Mouse (Mus musculus): ENCODE measurements around the gene Myadm. TPM values are rescaled to one million over a fixed set of nuclear protein-coding genes. Genes with fewer than 3 reads are reported as not detected.

Myadm gene
- polyA plus RNA-seq, 2 experiments = 21.5 to 23.1 TPM

DNA sequence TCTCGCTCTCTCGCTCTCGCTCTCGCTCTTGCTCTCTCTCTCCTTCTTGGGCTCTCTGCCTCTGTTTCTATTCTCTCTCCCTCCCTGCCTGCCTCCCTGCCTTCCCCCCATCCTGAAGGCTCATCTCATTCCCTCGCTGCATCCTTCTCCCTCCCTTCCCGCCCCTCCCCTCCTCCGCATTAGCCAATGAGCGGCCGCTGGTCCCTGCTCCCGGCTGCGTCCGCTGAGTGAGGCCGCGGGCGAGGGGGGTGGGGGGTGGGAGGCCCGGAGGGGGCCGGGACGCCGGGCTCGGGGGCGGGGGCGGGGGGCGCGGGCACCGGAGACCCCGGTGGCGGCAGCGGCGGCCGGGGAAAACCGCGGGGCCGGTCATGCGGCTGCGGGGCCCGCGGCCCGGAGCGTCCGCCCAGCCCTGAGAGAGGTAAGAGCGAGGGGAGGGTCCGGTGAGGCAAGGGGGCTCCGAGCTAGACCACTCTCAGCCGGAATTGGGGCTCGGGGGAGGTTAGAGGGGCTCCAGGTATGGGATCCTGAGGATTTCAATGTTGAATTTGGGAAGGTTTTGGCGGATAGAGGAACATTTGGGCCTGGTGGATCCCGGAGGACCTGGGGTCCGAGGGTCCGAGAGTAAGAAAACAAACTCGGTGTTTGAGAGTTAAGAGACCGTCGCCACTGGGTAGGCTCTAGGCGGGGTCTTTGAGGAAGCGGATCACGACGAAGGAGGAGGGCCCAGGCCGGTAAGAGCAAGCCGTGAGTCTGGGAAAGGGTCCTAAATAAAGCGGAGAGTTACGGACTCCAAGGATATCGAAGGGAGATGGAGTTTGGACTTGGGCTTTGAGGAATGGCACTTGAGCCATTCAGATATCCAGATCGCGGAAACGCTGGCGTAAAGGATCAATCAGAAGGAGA lies 44.0 kb downstream of the Myadm start, which contains the start of gene Cacng7:
Gene Cacng7, plus strand, starts transcription at position 337 of the 903 bp plus-strand sequence.
- Histone ChIP-seq H3K27me3 (ENCODE audit: control insufficient read depth, insufficient read depth, low read length) (peaks cover 35% of the 10 kb centered on the region), H3K27ac (no peak within 1 kb of the TSS), H3K9ac (replicated peaks) (no peak within 1 kb of the TSS), H3K4me2 (ENCODE audit: low read depth) (peak within 1 kb of the TSS; percentile 18; the same call in 1 of the 2 replicates), H3K4me1 (replicated peaks; ENCODE audit: control insufficient read depth in 2 of 2, insufficient read depth in 2 of 2, low read length in 1 of 2) (no peaks in the 10 kb centered on the region), H3K36me3 (replicated peaks; ENCODE audit: control insufficient read depth, insufficient read depth, low read depth) (no peaks in the 10 kb centered on the region), H3K4me3 (ENCODE audit: insufficient read depth in 1 of 2, low read depth in 2 of 2, low read length in 2 of 2) (no peak within 1 kb of the TSS; a peak in 2 of 4 replicates), H3K9me3 (ENCODE audit: control insufficient read depth, low read length) (no peaks in the 10 kb centered on the region)
- no peak for TF ChIP-seq EP300 (IDR thresholded peaks at IDR 0.05; ENCODE audit: low read depth)
- no peak for TF ChIP-seq CTCF (IDR thresholded peaks at IDR 0.05; ENCODE audit: low read depth)
- ATAC-seq (ENCODE audit: insufficient read depth) = no peak
- no peak for DNase-seq (ENCODE audit: low read depth in 3 of 3, low spot score in 3 of 3)
- 3% methylated on average over 65 of the region's 65 CpGs for WGBS (ENCODE audit: insufficient replicate concordance)

DNA sequence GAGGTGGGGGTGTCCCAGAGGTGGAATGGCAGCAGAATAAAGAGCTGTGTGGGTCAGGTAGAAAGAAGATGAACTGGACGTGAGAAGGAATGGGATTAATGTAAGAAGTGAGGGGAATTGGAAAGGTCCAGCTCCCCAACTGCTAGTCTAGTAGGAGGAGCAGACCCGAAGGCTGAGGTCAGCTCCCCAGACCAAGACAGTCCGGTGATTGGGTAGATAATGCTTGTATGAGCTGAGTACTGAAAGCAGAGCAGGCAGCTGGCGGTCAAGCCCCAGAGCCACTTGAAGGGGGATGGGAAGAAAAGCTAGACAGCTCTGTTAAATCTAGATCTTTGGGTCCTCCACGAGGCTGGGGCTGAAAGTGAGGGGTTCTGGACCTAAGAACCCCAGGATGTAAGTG lies 44.7 kb downstream of the Myadm start:
- no peak for ATAC-seq (ENCODE audit: insufficient read depth)
- no peak overlapping the region for H3K27ac ChIP-seq
- H3K4me2 ChIP-seq (ENCODE audit: low read depth) = no peak overlapping the region
- H3K36me3 ChIP-seq (replicated peaks; ENCODE audit: control insufficient read depth, insufficient read depth, low read depth) = no peaks in the 10 kb centered on the region
- 10% methylated on average over 5 of the region's 5 CpGs for whole genome bisulfite sequencing (ENCODE audit: insufficient replicate concordance)
- no peak overlapping the region for H3K4me3 ChIP-seq (ENCODE audit: insufficient read depth in 1 of 2, low read depth in 2 of 2, low read length in 2 of 2)
- TF ChIP-seq EP300 (IDR thresholded peaks at IDR 0.05; ENCODE audit: low read depth) = no peak
- H3K27me3 ChIP-seq (ENCODE audit: control insufficient read depth, insufficient read depth, low read length) = peaks cover 35% of the 10 kb centered on the region
- no peaks in the 10 kb centered on the region for H3K4me1 ChIP-seq (replicated peaks; ENCODE audit: control insufficient read depth in 2 of 2, insufficient read depth in 2 of 2, low read length in 1 of 2)
- no peaks in the 10 kb centered on the region for H3K9me3 ChIP-seq (ENCODE audit: control insufficient read depth, low read length)
- H3K9ac ChIP-seq (replicated peaks) = no peak overlapping the region
- DNase-seq (ENCODE audit: low read depth in 3 of 3, low spot score in 3 of 3) = no peak

- peaks cover 24% of the 10 kb centered on the region for H3K27me3 ChIP-seq (ENCODE audit: control insufficient read depth, insufficient read depth, low read length)
- H3K36me3 ChIP-seq (replicated peaks; ENCODE audit: control insufficient read depth, insufficient read depth, low read depth) = no peaks in the 10 kb centered on the region
- no peak overlapping the region for H3K9ac ChIP-seq (replicated peaks)
- H3K4me1 ChIP-seq (replicated peaks; ENCODE audit: control insufficient read depth in 2 of 2, insufficient read depth in 2 of 2, low read length in 1 of 2) = no peaks in the 10 kb centered on the region
- no peak for ATAC-seq (ENCODE audit: insufficient read depth)
- H3K4me3 ChIP-seq (ENCODE audit: insufficient read depth in 1 of 2, low read depth in 2 of 2, low read length in 2 of 2) = no peak overlapping the region
- H3K9me3 ChIP-seq (ENCODE audit: control insufficient read depth, low read length) = no peaks in the 10 kb centered on the region
- no peak for DNase-seq (ENCODE audit: low read depth in 3 of 3, low spot score in 3 of 3)
- no peak overlapping the region for H3K27ac ChIP-seq
- no peak for TF ChIP-seq EP300 (IDR thresholded peaks at IDR 0.05; ENCODE audit: low read depth)
- no peak for TF ChIP-seq CTCF (IDR thresholded peaks at IDR 0.05; ENCODE audit: low read depth)
- H3K4me2 ChIP-seq (ENCODE audit: low read depth) = no peak overlapping the region
- 48% methylated on average over 17 of the region's 17 CpGs for WGBS (ENCODE audit: insufficient replicate concordance)
Measured at GRCm38 (mm10) chr7:3336412-3336811, 47.5 kb downstream of the Myadm start.

DNA sequence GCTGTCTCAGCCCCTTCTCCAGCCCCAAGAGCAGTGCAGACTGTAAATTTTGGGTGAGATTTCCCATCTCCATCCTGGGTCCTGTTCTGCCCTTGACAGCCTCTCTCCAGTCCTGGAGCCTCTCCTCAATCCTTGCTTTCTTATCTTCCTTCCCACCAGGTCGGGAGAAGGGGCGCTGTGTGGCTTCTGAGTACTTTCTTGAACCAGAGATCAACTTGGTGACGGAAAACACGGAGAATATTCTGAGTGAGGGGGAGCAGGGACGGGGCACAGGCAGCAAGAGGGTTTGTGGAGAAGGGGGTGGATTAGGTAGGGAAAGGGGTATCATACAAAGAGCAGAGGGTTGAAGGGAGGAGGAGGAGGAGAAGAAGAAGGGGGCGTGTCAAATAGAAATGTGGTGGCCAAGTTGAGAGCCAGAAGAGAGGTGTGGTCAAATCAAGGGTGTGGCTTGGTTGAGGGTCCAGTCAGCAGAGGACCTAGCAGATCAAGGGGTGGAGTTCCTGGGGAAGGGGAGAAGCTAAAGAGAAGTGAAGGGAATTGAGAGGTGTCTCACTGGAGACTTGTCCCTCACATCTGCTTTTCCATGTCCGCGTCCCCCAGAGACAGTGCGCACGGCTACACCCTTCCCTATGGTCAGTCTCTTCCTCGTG lies 49.5 kb downstream of the Myadm start:
- no peak overlapping the region for H3K4me2 ChIP-seq (ENCODE audit: low read depth)
- no peaks in the 10 kb centered on the region for H3K36me3 ChIP-seq (replicated peaks; ENCODE audit: control insufficient read depth, insufficient read depth, low read depth)
- no peak for ATAC-seq (ENCODE audit: insufficient read depth)
- H3K9me3 ChIP-seq (ENCODE audit: control insufficient read depth, low read length) = no peaks in the 10 kb centered on the region
- H3K4me3 ChIP-seq (ENCODE audit: insufficient read depth in 1 of 2, low read depth in 2 of 2, low read length in 2 of 2) = no peak overlapping the region
- no peak overlapping the region for H3K27ac ChIP-seq
- no peak for TF ChIP-seq EP300 (IDR thresholded peaks at IDR 0.05; ENCODE audit: low read depth)
- TF ChIP-seq CTCF (IDR thresholded peaks at IDR 0.05; ENCODE audit: low read depth) = no peak
- no peak for DNase-seq (ENCODE audit: low read depth in 3 of 3, low spot score in 3 of 3)
- H3K4me1 ChIP-seq (replicated peaks; ENCODE audit: control insufficient read depth in 2 of 2, insufficient read depth in 2 of 2, low read length in 1 of 2) = no peaks in the 10 kb centered on the region
- H3K9ac ChIP-seq (replicated peaks) = no peak overlapping the region
- H3K27me3 ChIP-seq (ENCODE audit: control insufficient read depth, insufficient read depth, low read length) = peaks cover 4% of the 10 kb centered on the region
- WGBS (ENCODE audit: insufficient replicate concordance) = 48% methylated on average over 11 of the region's 11 CpGs

GRCm38 (mm10) chr7:3339010-3339409 lies 50.1 kb downstream of the Myadm start:
- H3K9ac ChIP-seq (replicated peaks) = no peak overlapping the region
- TF ChIP-seq CTCF (IDR thresholded peaks at IDR 0.05; ENCODE audit: low read depth) (no peak; the same call in 1 of the 2 replicates), EP300 (IDR thresholded peaks at IDR 0.05; ENCODE audit: low read depth) (no peak)
- no peak overlapping the region for H3K4me2 ChIP-seq (ENCODE audit: low read depth)
- no peak overlapping the region for H3K4me3 ChIP-seq (ENCODE audit: insufficient read depth in 1 of 2, low read depth in 2 of 2, low read length in 2 of 2)
- no peak overlapping the region for H3K27ac ChIP-seq
- 71% methylated on average over 11 of the region's 11 CpGs for WGBS (ENCODE audit: insufficient replicate concordance)
- DNase-seq (ENCODE audit: low read depth in 3 of 3, low spot score in 3 of 3) (no peak), ATAC-seq (ENCODE audit: insufficient read depth) (no peak)
- no peaks in the 10 kb centered on the region for H3K9me3 ChIP-seq (ENCODE audit: control insufficient read depth, low read length)
- H3K4me1 ChIP-seq (replicated peaks; ENCODE audit: control insufficient read depth in 2 of 2, insufficient read depth in 2 of 2, low read length in 1 of 2) = no peaks in the 10 kb centered on the region
- no peaks in the 10 kb centered on the region for H3K36me3 ChIP-seq (replicated peaks; ENCODE audit: control insufficient read depth, insufficient read depth, low read depth)
- no peaks in the 10 kb centered on the region for H3K27me3 ChIP-seq (ENCODE audit: control insufficient read depth, insufficient read depth, low read length)

Data from liver, embryonic 14.5 days (tissue).